Mouse (Mus musculus) CH12.LX (cell line): ENCODE data around the gene Gm43738. TPM values are rescaled to one million over a fixed set of nuclear protein-coding genes. Genes with fewer than 3 reads are reported as not detected.

Experiments used
- DNase-seq: peaks from one replicate; pipeline ENCODE4 v3.0.0-alpha.2; 2013; ENCODE audit errors: extremely low read depth
- H3K27ac ChIP-seq: 2 replicates; pipeline ENCODE4 v1.5.1; 2012; ENCODE audit warnings: low read depth, mild to moderate bottlenecking, control low read depth, moderate library complexity; ENCODE audit not compliant: insufficient read depth
- H3K27me3 ChIP-seq: replicated peaks from 2 replicates; pipeline ENCODE3; 2012; ENCODE audit warnings: inconsistent platforms
- H3K36me3 ChIP-seq, 2 experiments: replicated peaks in 1 of 2; 2 replicates each; pipeline versions ENCODE3 to v1.6.1; 2012; ENCODE audit warnings: inconsistent platforms in 1 of 2, low read length in 1 of 2, mild to moderate bottlenecking in 1 of 2, mixed read lengths in 1 of 2, moderate library complexity in 1 of 2; ENCODE audit not compliant: control insufficient read depth in 1 of 2, insufficient read depth in 1 of 2
- H3K4me1 ChIP-seq, 2 experiments: 2 replicates each; pipeline ENCODE4 v1.6.1; 2012; ENCODE audit warnings: inconsistent platforms in 1 of 2, moderate library complexity in 1 of 2; ENCODE audit not compliant: insufficient read depth in 2 of 2, control insufficient read depth in 1 of 2
- H3K4me2 ChIP-seq: 2 replicates; pipeline ENCODE4 v1.6.1; 2012; ENCODE audit warnings: low read depth, mild to moderate bottlenecking, control low read depth; ENCODE audit not compliant: poor library complexity, insufficient read depth, severe bottlenecking
- H3K4me3 ChIP-seq, 3 experiments: fragments of 150-350 bp in 1 of 3; sonication (generic) in 1 of 3; replicated peaks in 1 of 3; 2 replicates each; pipeline versions ENCODE3 to v1.5.1; 2011 to 2012; ENCODE audit warnings: low read depth in 2 of 3, low read length in 2 of 3, mild to moderate bottlenecking in 2 of 3, moderate library complexity in 2 of 3, control low read depth in 1 of 3, improper control_type of control experiment in 1 of 3, inconsistent platforms in 1 of 3, mixed read lengths in 1 of 3; ENCODE audit not compliant: poor library complexity in 1 of 3
- H3K79me2 ChIP-seq: replicated peaks from 2 replicates; pipeline ENCODE4 v1.6.1; 2012; ENCODE audit warnings: mild to moderate bottlenecking, moderate library complexity; ENCODE audit not compliant: control insufficient read depth, poor library complexity, insufficient read depth, severe bottlenecking; ENCODE audit errors: extremely low read depth
- H3K9ac ChIP-seq: 2 replicates; pipeline ENCODE4 v1.6.1; 2012; ENCODE audit warnings: low read depth, mild to moderate bottlenecking, control low read depth, moderate library complexity; ENCODE audit not compliant: insufficient read depth
- H3K9me3 ChIP-seq: replicated peaks from 2 replicates; pipeline ENCODE3; 2012; ENCODE audit warnings: low read length, inconsistent platforms, mixed read lengths
- BHLHE40 ChIP-seq: IDR thresholded peaks from 2 replicates; pipeline ENCODE4 v1.6.1; 2011; ENCODE audit warnings: mild to moderate bottlenecking, low read depth, low read length, improper control_type of control experiment
- CHD1 ChIP-seq: IDR thresholded peaks from 2 replicates; pipeline ENCODE4 v1.6.1; 2012; ENCODE audit warnings: low read depth, low read length, improper control_type of control experiment, inconsistent platforms
- ELF1 ChIP-seq: IDR thresholded peaks from 2 replicates; pipeline ENCODE4 v1.6.1; 2014; ENCODE audit warnings: low read depth, mild to moderate bottlenecking, inconsistent platforms, low read length, improper control_type of control experiment
- EP300 ChIP-seq: IDR thresholded peaks from 2 replicates; pipeline ENCODE4 v1.6.1; 2011; ENCODE audit warnings: low read length, improper control_type of control experiment
- ETS1 ChIP-seq: conservative IDR thresholded peaks from 2 replicates; pipeline ENCODE4 v1.6.1; 2012; ENCODE audit warnings: low read depth, mild to moderate bottlenecking, inconsistent platforms, low read length, improper control_type of control experiment, moderate library complexity
- GABPA ChIP-seq: IDR thresholded peaks from 2 replicates; pipeline ENCODE4 v1.6.1; 2012; ENCODE audit warnings: low read depth, low read length, improper control_type of control experiment, inconsistent platforms; ENCODE audit not compliant: insufficient replicate concordance
- HCFC1 ChIP-seq: IDR thresholded peaks from 2 replicates; pipeline ENCODE4 v1.6.1; 2012; ENCODE audit warnings: low read depth, mild to moderate bottlenecking, inconsistent platforms, low read length, improper control_type of control experiment
- JUN ChIP-seq: IDR thresholded peaks from 2 replicates; pipeline ENCODE4 v1.6.1; 2011; ENCODE audit warnings: low read depth, mild to moderate bottlenecking, low read length, improper control_type of control experiment, moderate library complexity; ENCODE audit not compliant: insufficient read depth
- MAX ChIP-seq: IDR thresholded peaks from 2 replicates; pipeline ENCODE4 v1.6.1; 2011; ENCODE audit warnings: low read length, improper control_type of control experiment
- MYC ChIP-seq: IDR thresholded peaks from 2 replicates; pipeline ENCODE4 v1.6.1; 2011; ENCODE audit warnings: low read depth, mild to moderate bottlenecking, improper control_type of control experiment, low read length
- NELFE ChIP-seq: IDR thresholded peaks from 2 replicates; pipeline ENCODE4 v1.6.1; 2011; ENCODE audit warnings: low read depth, low read length, improper control_type of control experiment
- PAX5 ChIP-seq: IDR thresholded peaks from 2 replicates; pipeline ENCODE4 v1.6.1; 2012; ENCODE audit warnings: low read length, inconsistent platforms, mixed read lengths
- POLR2AphosphoS2 ChIP-seq: IDR thresholded peaks from 2 replicates; pipeline ENCODE4 v1.6.1; 2011; ENCODE audit warnings: low read depth, low read length, improper control_type of control experiment
- RCOR1 ChIP-seq: conservative IDR thresholded peaks from 2 replicates; pipeline ENCODE4 v1.6.1; 2012; ENCODE audit warnings: low read depth, mild to moderate bottlenecking, inconsistent platforms, low read length, improper control_type of control experiment
- SMC3 ChIP-seq: IDR thresholded peaks from 2 replicates; pipeline ENCODE4 v1.6.1; 2011; ENCODE audit warnings: low read depth, low read length, improper control_type of control experiment
- TBP ChIP-seq: conservative IDR thresholded peaks from 2 replicates; pipeline ENCODE4 v1.6.1; 2011; ENCODE audit warnings: low read depth, low read length, improper control_type of control experiment
- UBTF ChIP-seq: IDR thresholded peaks from 2 replicates; pipeline ENCODE4 v1.6.1; 2012; ENCODE audit warnings: low read depth, mild to moderate bottlenecking, inconsistent platforms, low read length, improper control_type of control experiment, moderate library complexity
- USF2 ChIP-seq: conservative IDR thresholded peaks from 2 replicates; pipeline ENCODE4 v1.6.1; 2011; ENCODE audit warnings: low read depth, low read length, improper control_type of control experiment
- ZKSCAN1 ChIP-seq: IDR thresholded peaks from 2 replicates; pipeline ENCODE4 v1.6.1; 2012; ENCODE audit warnings: low read depth, inconsistent platforms, low read length, improper control_type of control experiment, borderline replicate concordance
- ZMIZ1 ChIP-seq: IDR thresholded peaks from 2 replicates; pipeline ENCODE4 v1.6.1; 2012; ENCODE audit warnings: low read depth, mild to moderate bottlenecking, inconsistent platforms, low read length, improper control_type of control experiment
- ZNF384 ChIP-seq: IDR thresholded peaks from 2 replicates; pipeline ENCODE4 v1.6.1; 2012; ENCODE audit warnings: low read depth, low read length, improper control_type of control experiment, inconsistent platforms
- dilution Hi-C: fragments of 300-500 bp; cut with MboI; formaldehyde crosslinking; loops from 2 replicates; pipeline ENCODE4 v1.14.3; 2020; ENCODE audit warnings: low sequenced_read_pairs; ENCODE audit not compliant: extremely low pct_unique_long_range_greater_than_20kb, extremely low pct_ligation_motif_present
- in situ Hi-C: fragments of 300-500 bp; cut with MboI; formaldehyde crosslinking; loops from 3 replicates; pipeline ENCODE4 v1.14.3; 2019; ENCODE audit warnings: low sequenced_read_pairs, low pct_ligation_motif_present, low pct_unique_long_range_greater_than_20kb, mixed read lengths
- polyA plus RNA-seq: library from polyadenylated mRNA; unstranded; fragments of >175 nt; gene quantifications from 2 replicates; pipeline ENCODE4 v1.2.1, GENCODE M21; 2012; ENCODE audit warnings: low read depth; ENCODE audit not compliant: insufficient read length
- total RNA-seq, 2 experiments: library from RNA; depleted of rRNA; stranded (reverse); fragments of 300-350 nt in 1 of 2; fragments of >200 nt in 1 of 2; gene quantifications; 2 replicates each; pipeline ENCODE4 v1.2.3; 2012 to 2014

The Gm43738 gene
- total and polyA plus RNA-seq, 3 experiments = not detected

GRCm38 (mm10) chr3:89092509-89093090 is 8.3 kb downstream of the Gm43738 start:
- no peak for DNase-seq
- Histone ChIP-seq H3K79me2 (no peaks in the 10 kb centered on the region), H3K4me3 (no peak overlapping the region), H3K4me1 (peaks cover 14 to 47% of the 10 kb centered on the region in 2 experiments), H3K27ac (no peak overlapping the region), H3K36me3 (peaks cover 32 to 47% of the 10 kb centered on the region in 2 experiments), H3K4me2 (no peak overlapping the region), H3K9me3 (no peaks in the 10 kb centered on the region), H3K27me3 (peaks cover 2% of the 10 kb centered on the region), H3K9ac (no peak overlapping the region)
- in situ Hi-C loops (loop anchor here (5.0 kb wide), 1 partner anchor 65 kb away; no protein-coding TSS in a partner anchor), dilution Hi-C loops (no loop called here)
- TF ChIP-seq EP300 (no peak), ETS1 (no peak), ZKSCAN1 (no peak), NELFE (no peak), PAX5 (no peak), POLR2AphosphoS2 (no peak), ELF1 (no peak), CHD1 (no peak), USF2 (no peak), GABPA (no peak), TBP (no peak), HCFC1 (no peak), MAX (no peak), SMC3 (no peak), ZNF384 (no peak), MYC (no peak), RCOR1 (no peak), UBTF (no peak), ZMIZ1 (no peak)

- in situ Hi-C loops = loop anchor here (5.0 kb wide), 1 partner anchor 65 kb away; no protein-coding TSS in a partner anchor
- DNase-seq = no peak
- H3K9me3 ChIP-seq = no peaks in the 10 kb centered on the region
- H3K9ac ChIP-seq = no peak overlapping the region
- peaks cover 28 to 41% of the 10 kb centered on the region in 2 experiments for H3K36me3 ChIP-seq
- H3K4me1 ChIP-seq = peaks cover 14 to 53% of the 10 kb centered on the region in 2 experiments
- no peak overlapping the region for H3K4me2 ChIP-seq
- H3K27ac ChIP-seq = no peak overlapping the region
- H3K27me3 ChIP-seq = peaks cover 2% of the 10 kb centered on the region
- dilution Hi-C loops = no loop called here
- no peak for TF ChIP-seq ZNF384
- TF ChIP-seq JUN = no peak
- no peak for TF ChIP-seq NELFE
- TF ChIP-seq BHLHE40 = no peak
- TF ChIP-seq PAX5 = no peak
- TF ChIP-seq, all 38 proteins: peak for 0
- no peak overlapping the region for H3K4me3 ChIP-seq
- no peaks in the 10 kb centered on the region for H3K79me2 ChIP-seq
Observed at GRCm38 (mm10) chr3:89091811-89092508, 8.9 kb downstream of the Gm43738 start.
